In genomic region chr1:43879163-43879562, GRCm38 (mm10) we compare ENCODE assay signal across 29 mouse cellular contexts. TPM values are rescaled to one million over a fixed set of nuclear protein-coding genes. Genes with fewer than 3 reads are reported as not detected.
DNase-seq lines count a peak whose midpoint lies in the region; ATAC-seq lines count a peak whose summit lies in the region.
"Had no signal": no experiment of that assay in that cellular context is flagged by ENCODE, and none has a peak within 500 bp of the region (broad histone marks: within the 10 kb centered on the region; RNA-seq: fewer than 3 reads in every experiment).

No protein-coding gene starts in this region.

- no peak for ATAC-seq in limb, embryonic 11.5 days (ENCODE audit: insufficient number of reproducible peaks, low FRiP score, low TSS enrichment, low read depth)
- ATAC-seq: activated CD4-positive, CD25-positive, alpha-beta regulatory T cell, adult 4 months; CD4-positive, CD25-positive, alpha-beta regulatory T cell, adult 4 months; forebrain, embryonic 13.5 days; forebrain, embryonic 16.5 days; hindbrain, postnatal 0 days; inflammation-experienced regulatory T-cells, adult 6 months had no signal

- no peak overlapping the region for H3K4me3 ChIP-seq in limb, embryonic 11.5 days (ENCODE audit: low read depth, low read length)
- no peak overlapping the region for H3K4me3 ChIP-seq in limb, embryonic 10.5 days
- H3K4me3 ChIP-seq: embryonic facial prominence, embryonic 12.5 days; erythroblast, embryonic 14.5 days; forebrain, embryonic 10.5 days; forebrain, embryonic 13.5 days; gastrocnemius, adult 2 months; heart, embryonic 10.5 days; heart, embryonic 13.5 days had no signal

- H3K4me1 ChIP-seq in limb, embryonic 11.5 days (ENCODE audit: control insufficient read depth, insufficient read depth, low read length), result no peaks in the 10 kb centered on the region
- H3K4me1 ChIP-seq in limb, embryonic 10.5 days, result peaks cover 6% of the 10 kb centered on the region; the same call in 1 of the 2 replicates
- H3K4me1 ChIP-seq: forebrain, embryonic 13.5 days; heart, embryonic 13.5 days had no signal

- peak; percentile 16 for DNase-seq in limb, embryonic 11.5 days (ENCODE audit: low spot score)
- DNase-seq in limb, embryonic 10.5 days (ENCODE audit: low spot score), result no peak
- peak; percentile 6 for DNase-seq in lung, postnatal 36 days
- DNase-seq in lung, postnatal 4 days, result no peak
- peak; percentile 64 for DNase-seq in gonadal fat pad, adult 2 months (ENCODE audit: low read depth)
- no peak for DNase-seq in adrenal gland, adult (ENCODE audit: inconsistent age in 2 of 2, low spot score in 1 of 2)
- no peak for DNase-seq in yolk sac, embryonic 10.5 days (ENCODE audit: low spot score)
- DNase-seq: adrenal gland, postnatal 10 days; adrenal gland, postnatal 36 days; cerebellum, adult 18-20 months; cerebellum, adult 9-10 months; cerebellum, postnatal 14 days; gastrocnemius, adult 2 months; gastrocnemius, postnatal 14 days; heart, adult 18-20 months; heart, postnatal 14 days; heart, postnatal 4 days had no signal

- no peaks in the 10 kb centered on the region for H3K36me3 ChIP-seq in limb, embryonic 11.5 days (ENCODE audit: control insufficient read depth, insufficient read depth, low read length)
- H3K36me3 ChIP-seq in limb, embryonic 10.5 days, result no peaks in the 10 kb centered on the region
- H3K36me3 ChIP-seq: embryonic facial prominence, embryonic 12.5 days; forebrain, embryonic 10.5 days; heart, embryonic 10.5 days; heart, embryonic 13.5 days had no signal

- H3K9ac ChIP-seq in limb, embryonic 11.5 days (ENCODE audit: low read length), result no peak overlapping the region
- H3K9ac ChIP-seq: embryonic facial prominence, embryonic 12.5 days; forebrain, embryonic 13.5 days; heart, embryonic 13.5 days; hindbrain, embryonic 14.5 days had no signal

- no peak overlapping the region for H3K4me2 ChIP-seq in limb, embryonic 11.5 days (ENCODE audit: low read depth, severe bottlenecking)
- H3K4me2 ChIP-seq: embryonic facial prominence, embryonic 12.5 days; forebrain, embryonic 13.5 days; heart, embryonic 13.5 days; hindbrain, embryonic 14.5 days had no signal

- no peaks in the 10 kb centered on the region for H3K27me3 ChIP-seq in limb, embryonic 11.5 days (ENCODE audit: control insufficient read depth, insufficient read depth, low read length)
- H3K27me3 ChIP-seq in limb, embryonic 10.5 days (ENCODE audit: low read depth, poor library complexity, severe bottlenecking), result no peaks in the 10 kb centered on the region
- H3K27me3 ChIP-seq: embryonic facial prominence, embryonic 12.5 days; forebrain, embryonic 13.5 days; heart, embryonic 13.5 days had no signal

- H3K9me3 ChIP-seq in limb, embryonic 11.5 days (ENCODE audit: control insufficient read depth, low read length), result no peaks in the 10 kb centered on the region
- no peaks in the 10 kb centered on the region for H3K9me3 ChIP-seq in limb, embryonic 10.5 days (replicated peaks)
- H3K9me3 ChIP-seq: embryonic facial prominence, embryonic 12.5 days; forebrain, embryonic 10.5 days; forebrain, embryonic 13.5 days; heart, embryonic 10.5 days; heart, embryonic 13.5 days had no signal

- H3K27ac ChIP-seq in limb, embryonic 11.5 days (replicated peaks; ENCODE audit: low read depth, low read length), result no peak overlapping the region
- no peak overlapping the region for H3K27ac ChIP-seq in limb, embryonic 10.5 days
- H3K27ac ChIP-seq: embryonic facial prominence, embryonic 12.5 days; forebrain, embryonic 10.5 days; forebrain, embryonic 13.5 days; gastrocnemius, adult 2 months; heart, embryonic 10.5 days; heart, embryonic 13.5 days; hindbrain, embryonic 14.5 days; hindbrain, postnatal 0 days had no signal

- 82% methylated on average over 8 of the region's 8 CpGs for WGBS in limb, embryonic 11.5 days
- WGBS in limb, embryonic 10.5 days, result 78% methylated on average over 8 of the region's 8 CpGs

RNA-seq across cellular contexts. Expression of gene Uxs1, which starts 51.6 kb away (rescaled TPM):
- 24.5 and 25.2 TPM in 2 replicates for polyA plus RNA-seq in limb, embryonic 11.5 days (2014; fragmentation: Nextera tagmentation; extraction: Ambion mirVana)
- 21.2 and 22.5 TPM in 2 replicates for polyA plus RNA-seq in limb, embryonic 10.5 days (2016; fragmentation: Nextera tagmentation; extraction: Ambion mirVana)
- 26.5 and 28.2 TPM in 2 replicates for polyA plus RNA-seq in gonadal fat pad, adult 2 months (2012; rRNA removed)

RNA-seq across cellular contexts. Expression of gene Tpp2, which starts 54.3 kb away (rescaled TPM):
- 68.9 and 71.8 TPM in 2 replicates for polyA plus RNA-seq in limb, embryonic 11.5 days (2014; fragmentation: Nextera tagmentation; extraction: Ambion mirVana)
- polyA plus RNA-seq in limb, embryonic 10.5 days (2016; fragmentation: Nextera tagmentation; extraction: Ambion mirVana), result 70.7 and 77.7 TPM in 2 replicates
- polyA plus RNA-seq in gonadal fat pad, adult 2 months (2012; rRNA removed), result 8.4 and 9.4 TPM in 2 replicates

Comparison
In these comparisons a context has a peak if more than half of its experiments do, and no peak if none do; other contexts are left out.
1. DNase-seq: peak in limb, embryonic 11.5 days (single experiment), lung, postnatal 36 days (single experiment) and gonadal fat pad, adult 2 months (single experiment); none in limb, embryonic 10.5 days (single experiment), lung, postnatal 4 days (0 of 2), adrenal gland, adult (0 of 2) and yolk sac, embryonic 10.5 days (single experiment).